Mouse (Mus musculus) skeletal muscle tissue, postnatal 0 days (tissue): ENCODE results near the gene 9330159F19Rik. TPM values are rescaled to one million over a fixed set of nuclear protein-coding genes. Genes with fewer than 3 reads are reported as not detected.

Experiments
- polyA plus RNA-seq: library from polyadenylated mRNA; unstranded; fragments of >200 nt; fragmentation: Nextera tagmentation; extraction: Ambion mirVana; gene quantifications from 2 replicates; pipeline ENCODE4 v1.2.1, GENCODE M21; 2015

9330159F19Rik gene
- 1.3 and 1.5 TPM in 2 replicates for polyA plus RNA-seq

GRCm38 (mm10) chr10:29211453-29211852, at the start of gene 9330159F19Rik:
Gene 9330159F19Rik (plus strand): TSS chr10:29211606.

DNA sequence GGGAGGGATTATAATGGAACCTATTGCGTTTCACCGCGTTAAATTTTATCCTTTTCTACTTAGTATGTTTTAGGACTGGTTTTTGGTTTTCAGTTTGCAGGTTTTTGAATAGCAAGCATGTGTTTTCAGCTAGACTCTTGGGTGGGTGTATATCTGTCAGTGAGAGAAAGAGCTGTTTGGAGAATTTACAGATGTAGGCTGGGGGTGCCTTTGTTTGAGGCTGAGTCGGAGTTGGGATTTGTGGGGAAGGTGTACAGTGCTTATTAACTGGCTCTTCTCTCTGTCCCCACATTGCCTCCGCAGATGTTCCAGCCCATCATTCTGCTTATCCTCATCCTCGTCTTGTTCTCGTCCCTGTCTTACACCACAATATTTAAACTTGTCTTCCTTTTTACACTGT, 12.8 kb upstream of the 9330159F19Rik start, which contains the start of gene Gm49353:
Gene Gm49353, plus strand, starts transcription at position 313 of the 400 bp plus-strand sequence.

Other genes starting within 250 kb of the 9330159F19Rik start
- not detected in 2 replicates for gene 2310057J18Rik, start 225.3 kb upstream of the 9330159F19Rik start, polyA plus RNA-seq
- gene Soga3, start 67.8 kb upstream of the 9330159F19Rik start, polyA plus RNA-seq, result 0.35 and 0.72 TPM in 2 replicates
- gene Gm49353, start 12.7 kb upstream of the 9330159F19Rik start, polyA plus RNA-seq, result 0.31 TPM in 1 of 2 replicates, not detected in the other
- gene Echdc1, start 101.6 kb downstream of the 9330159F19Rik start, polyA plus RNA-seq, result 14.1 and 38.0 TPM in 2 replicates
- gene Rnf146, start 150.8 kb downstream of the 9330159F19Rik start, polyA plus RNA-seq, result 29.6 and 31.7 TPM in 2 replicates